Mouse (Mus musculus): Measurements from ENCODE around the gene Adap1. TPM values are rescaled to one million over a fixed set of nuclear protein-coding genes. Genes with fewer than 3 reads are reported as not detected.
A peak's percentile ranks its signal among the peaks of the same experiment; 100 is the strongest.

Gene Adap1
- polyA plus RNA-seq (2014; fragmentation: Nextera tagmentation; extraction: Ambion mirVana), result 1.4 and 2.5 TPM in 2 replicates

GRCm38 (mm10) chr5:139325395-139325966, at the start of gene Adap1:
Adap1 (minus strand) TSS chr5:139325622.
- 0 out of 2 replicates have a peak, but pooled peaks have one; percentile 17 for ATAC-seq (replicated peaks; ENCODE audit: insufficient number of reproducible peaks, low FRiP score, low TSS enrichment)

GRCm38 (mm10) chr5:139374841-139375240, 49.4 kb upstream of the Adap1 start:
- ATAC-seq (replicated peaks; ENCODE audit: insufficient number of reproducible peaks, low FRiP score, low TSS enrichment), result no peak
- WGBS (ENCODE audit: insufficient replicate concordance), result 78% methylated on average over 2 of the region's 2 CpGs
- no peak overlapping the region for H3K4me2 ChIP-seq
- no peaks in the 10 kb centered on the region for H3K27me3 ChIP-seq (ENCODE audit: control insufficient read depth, insufficient read depth, low read length)
- H3K9me3 ChIP-seq (replicated peaks; ENCODE audit: control insufficient read depth, low read length), result no peaks in the 10 kb centered on the region
- no peak overlapping the region for H3K9ac ChIP-seq (ENCODE audit: low read depth, low read length)
- H3K36me3 ChIP-seq (ENCODE audit: control insufficient read depth, insufficient read depth, low read length), result no peaks in the 10 kb centered on the region
- H3K4me1 ChIP-seq (ENCODE audit: control insufficient read depth, insufficient read depth, low read length), result peaks cover 65% of the 10 kb centered on the region
- H3K27ac ChIP-seq (ENCODE audit: low read depth, low read length), result no peak overlapping the region
- no peak overlapping the region for H3K4me3 ChIP-seq (ENCODE audit: low read depth, low read length)

More at GRCm38 (mm10) chr5:139325395-139325966, at the start of gene Adap1:
- H3K4me2 ChIP-seq, result peak within 1 kb of the TSS; percentile 98
- H3K9ac ChIP-seq (ENCODE audit: low read depth, low read length), result peak within 1 kb of the TSS; percentile 63
- H3K27ac ChIP-seq (ENCODE audit: low read depth, low read length), result no peak within 1 kb of the TSS
- peak within 1 kb of the TSS; percentile 61 for H3K4me3 ChIP-seq (ENCODE audit: low read depth, low read length)
- peaks cover 61% of the 10 kb centered on the region for H3K27me3 ChIP-seq (ENCODE audit: control insufficient read depth, insufficient read depth, low read length)
- no peaks in the 10 kb centered on the region for H3K9me3 ChIP-seq (replicated peaks; ENCODE audit: control insufficient read depth, low read length)
- WGBS (ENCODE audit: insufficient replicate concordance), result 3% methylated on average over 50 of the region's 61 CpGs
- no peaks in the 10 kb centered on the region for H3K36me3 ChIP-seq (ENCODE audit: control insufficient read depth, insufficient read depth, low read length)
- H3K4me1 ChIP-seq (ENCODE audit: control insufficient read depth, insufficient read depth, low read length), result peaks cover 14% of the 10 kb centered on the region; the same call in 1 of the 2 replicates

- no peak overlapping the region for H3K4me2 ChIP-seq
- no peaks in the 10 kb centered on the region for H3K9me3 ChIP-seq (replicated peaks; ENCODE audit: control insufficient read depth, low read length)
- peaks cover 56% of the 10 kb centered on the region for H3K4me1 ChIP-seq (ENCODE audit: control insufficient read depth, insufficient read depth, low read length)
- WGBS (ENCODE audit: insufficient replicate concordance), result 72% methylated on average over 6 of the region's 6 CpGs
- no peaks in the 10 kb centered on the region for H3K36me3 ChIP-seq (ENCODE audit: control insufficient read depth, insufficient read depth, low read length)
- H3K4me3 ChIP-seq (ENCODE audit: low read depth, low read length), result no peak overlapping the region
- no peak overlapping the region for H3K27ac ChIP-seq (ENCODE audit: low read depth, low read length)
- no peak overlapping the region for H3K9ac ChIP-seq (ENCODE audit: low read depth, low read length)
- ATAC-seq (replicated peaks; ENCODE audit: insufficient number of reproducible peaks, low FRiP score, low TSS enrichment), result no peak
- no peaks in the 10 kb centered on the region for H3K27me3 ChIP-seq (ENCODE audit: control insufficient read depth, insufficient read depth, low read length)
Observed at GRCm38 (mm10) chr5:139373889-139374444, 48.5 kb upstream of the Adap1 start.

GRCm38 (mm10) chr5:139373126-139373525, 47.7 kb upstream of the Adap1 start:
- Histone ChIP-seq H3K4me2 (no peak overlapping the region), H3K36me3 (ENCODE audit: control insufficient read depth, insufficient read depth, low read length) (no peaks in the 10 kb centered on the region), H3K9me3 (replicated peaks; ENCODE audit: control insufficient read depth, low read length) (no peaks in the 10 kb centered on the region), H3K4me3 (ENCODE audit: low read depth, low read length) (no peak overlapping the region), H3K27me3 (ENCODE audit: control insufficient read depth, insufficient read depth, low read length) (no peaks in the 10 kb centered on the region), H3K4me1 (ENCODE audit: control insufficient read depth, insufficient read depth, low read length) (peaks cover 48% of the 10 kb centered on the region), H3K27ac (ENCODE audit: low read depth, low read length) (no peak overlapping the region), H3K9ac (ENCODE audit: low read depth, low read length) (no peak overlapping the region)
- WGBS (ENCODE audit: insufficient replicate concordance), result 81% methylated on average over 3 of the region's 3 CpGs
- ATAC-seq (replicated peaks; ENCODE audit: insufficient number of reproducible peaks, low FRiP score, low TSS enrichment), result no peak

GRCm38 (mm10) chr5:139371631-139372401, 46.4 kb upstream of the Adap1 start:
- H3K27ac ChIP-seq (ENCODE audit: low read depth, low read length), result peak overlapping the region; percentile 86
- peak; percentile 88 for ATAC-seq (replicated peaks; ENCODE audit: insufficient number of reproducible peaks, low FRiP score, low TSS enrichment)
- H3K36me3 ChIP-seq (ENCODE audit: control insufficient read depth, insufficient read depth, low read length), result no peaks in the 10 kb centered on the region
- 2% methylated on average over 39 of the region's 39 CpGs for WGBS (ENCODE audit: insufficient replicate concordance)
- H3K9me3 ChIP-seq (replicated peaks; ENCODE audit: control insufficient read depth, low read length), result no peaks in the 10 kb centered on the region
- H3K9ac ChIP-seq (ENCODE audit: low read depth, low read length), result peak overlapping the region; percentile 93
- peaks cover 35% of the 10 kb centered on the region for H3K4me1 ChIP-seq (ENCODE audit: control insufficient read depth, insufficient read depth, low read length)
- peak overlapping the region; percentile 87 for H3K4me2 ChIP-seq
- H3K4me3 ChIP-seq (ENCODE audit: low read depth, low read length), result peak overlapping the region; percentile 64
- H3K27me3 ChIP-seq (ENCODE audit: control insufficient read depth, insufficient read depth, low read length), result no peaks in the 10 kb centered on the region

GRCm38 (mm10) chr5:139371118-139371517, 45.7 kb upstream of the Adap1 start:
- Histone ChIP-seq H3K4me2 (peak overlapping the region; percentile 87), H3K27me3 (ENCODE audit: control insufficient read depth, insufficient read depth, low read length) (no peaks in the 10 kb centered on the region), H3K36me3 (ENCODE audit: control insufficient read depth, insufficient read depth, low read length) (no peaks in the 10 kb centered on the region), H3K9me3 (replicated peaks; ENCODE audit: control insufficient read depth, low read length) (no peaks in the 10 kb centered on the region), H3K4me3 (ENCODE audit: low read depth, low read length) (peak overlapping the region; percentile 64), H3K27ac (ENCODE audit: low read depth, low read length) (0 out of 2 replicates have a peak overlapping the region, but pooled peaks have one; percentile 86), H3K9ac (ENCODE audit: low read depth, low read length) (peak overlapping the region; percentile 93), H3K4me1 (ENCODE audit: control insufficient read depth, insufficient read depth, low read length) (peaks cover 28% of the 10 kb centered on the region)
- WGBS (ENCODE audit: insufficient replicate concordance), result 64% methylated on average over 5 of the region's 5 CpGs
- no peak for ATAC-seq (replicated peaks; ENCODE audit: insufficient number of reproducible peaks, low FRiP score, low TSS enrichment)

GRCm38 (mm10) chr5:139370336-139370735, 44.9 kb upstream of the Adap1 start:
- H3K27ac ChIP-seq (ENCODE audit: low read depth, low read length), result no peak overlapping the region
- H3K9me3 ChIP-seq (replicated peaks; ENCODE audit: control insufficient read depth, low read length), result no peaks in the 10 kb centered on the region
- ATAC-seq (replicated peaks; ENCODE audit: insufficient number of reproducible peaks, low FRiP score, low TSS enrichment), result no peak
- H3K9ac ChIP-seq (ENCODE audit: low read depth, low read length), result peak overlapping the region; percentile 11; the same call in 1 of the 2 replicates
- H3K4me2 ChIP-seq, result peak overlapping the region; percentile 87
- H3K4me3 ChIP-seq (ENCODE audit: low read depth, low read length), result no peak overlapping the region
- H3K36me3 ChIP-seq (ENCODE audit: control insufficient read depth, insufficient read depth, low read length), result no peaks in the 10 kb centered on the region
- H3K4me1 ChIP-seq (ENCODE audit: control insufficient read depth, insufficient read depth, low read length), result peaks cover 25% of the 10 kb centered on the region
- H3K27me3 ChIP-seq (ENCODE audit: control insufficient read depth, insufficient read depth, low read length), result no peaks in the 10 kb centered on the region
- WGBS (ENCODE audit: insufficient replicate concordance), result 66% methylated on average over 6 of the region's 6 CpGs

- Histone ChIP-seq H3K9me3 (replicated peaks; ENCODE audit: control insufficient read depth, low read length) (no peaks in the 10 kb centered on the region), H3K4me1 (ENCODE audit: control insufficient read depth, insufficient read depth, low read length) (peaks cover 37% of the 10 kb centered on the region), H3K36me3 (ENCODE audit: control insufficient read depth, insufficient read depth, low read length) (no peaks in the 10 kb centered on the region), H3K4me2 (no peak overlapping the region), H3K4me3 (ENCODE audit: low read depth, low read length) (no peak overlapping the region), H3K27ac (ENCODE audit: low read depth, low read length) (no peak overlapping the region), H3K9ac (ENCODE audit: low read depth, low read length) (no peak overlapping the region), H3K27me3 (ENCODE audit: control insufficient read depth, insufficient read depth, low read length) (0 out of 2 replicates have a peak, but pooled peaks cover 2% of the 10 kb centered on the region)
- no peak for ATAC-seq (replicated peaks; ENCODE audit: insufficient number of reproducible peaks, low FRiP score, low TSS enrichment)
- WGBS (ENCODE audit: insufficient replicate concordance), result 87% methylated on average over 11 of the region's 11 CpGs
Observed at GRCm38 (mm10) chr5:139368638-139369320, 43.4 kb upstream of the Adap1 start.
